Mouse (Mus musculus) C2C12 (cell line): ENCODE data around the gene Asic3.

ENCODE experiments used
- CEBPB ChIP-seq: IDR thresholded peaks from one replicate; pipeline ENCODE4 v1.6.1; 2011; ENCODE audit warnings: low read depth, mild to moderate bottlenecking, control low read depth, moderate library complexity
- CTCF ChIP-seq: IDR thresholded peaks from one replicate; pipeline ENCODE4 v1.5.1; 2011; ENCODE audit not compliant: control insufficient read depth, insufficient read depth, insufficient read length
- FOSL1 ChIP-seq: IDR thresholded peaks from one replicate; pipeline ENCODE4 v1.8.0; 2011; ENCODE audit warnings: mild to moderate bottlenecking, low read length; ENCODE audit not compliant: poor library complexity, insufficient read depth, severe bottlenecking
- MAX ChIP-seq: IDR thresholded peaks from one replicate; pipeline ENCODE4 v1.6.1; 2011; ENCODE audit warnings: mild to moderate bottlenecking, control low read depth
- MYOD1 ChIP-seq: IDR thresholded peaks from one replicate; pipeline ENCODE4 v1.6.1; 2011; ENCODE audit warnings: low read depth; ENCODE audit not compliant: control insufficient read depth, insufficient read length
- MYOG ChIP-seq: IDR thresholded peaks from one replicate; pipeline ENCODE4 v1.6.1; 2011; ENCODE audit not compliant: control insufficient read depth, insufficient read length; ENCODE audit errors: extremely low read depth
- USF1 ChIP-seq: IDR thresholded peaks from one replicate; pipeline ENCODE4 v1.6.1; 2011; ENCODE audit warnings: low read depth, mild to moderate bottlenecking, control low read depth, moderate library complexity

- TF ChIP-seq CTCF (no peak), MAX (no peak), MYOD1 (no peak), FOSL1 (no peak), USF1 (no peak), CEBPB (no peak), MYOG (no peak)
These were observed 31.7 kb upstream of the Asic3 start for GRCm38 (mm10) chr5:24381486-24381885.
